Mouse (Mus musculus) adrenal gland, postnatal 14 days (tissue): Measurements from ENCODE around the gene Vmn1r188. TPM values are rescaled to one million over a fixed set of nuclear protein-coding genes. Genes with fewer than 3 reads are reported as not detected.
A peak's percentile ranks its signal among the peaks of the same experiment; 100 is the strongest.
"Not testable (repeated sequence)": the region's sequence is repeated elsewhere in the genome, so short reads cannot be mapped to it uniquely, and the experiment has no call there.

Experiments
- DNase-seq: peaks from one replicate; pipeline ENCODE4 v3.0.0; 2021; ENCODE audit warnings: mixed read lengths
- long read RNA-seq, 2 experiments: library from polyadenylated mRNA; stranded (forward); transcript quantifications; one replicate each; pipeline ENCODE4 v2.0.0; 2021
- total RNA-seq: library from RNA; stranded (reverse); gene quantifications from 2 replicates; pipeline ENCODE4 v1.2.3, GENCODE M21; 2021

The Vmn1r188 gene
- not detected in 2 replicates for total RNA-seq
- long read RNA-seq, experiment 1, result 0 reads
- long read RNA-seq, experiment 2, result 0 reads

DNA sequence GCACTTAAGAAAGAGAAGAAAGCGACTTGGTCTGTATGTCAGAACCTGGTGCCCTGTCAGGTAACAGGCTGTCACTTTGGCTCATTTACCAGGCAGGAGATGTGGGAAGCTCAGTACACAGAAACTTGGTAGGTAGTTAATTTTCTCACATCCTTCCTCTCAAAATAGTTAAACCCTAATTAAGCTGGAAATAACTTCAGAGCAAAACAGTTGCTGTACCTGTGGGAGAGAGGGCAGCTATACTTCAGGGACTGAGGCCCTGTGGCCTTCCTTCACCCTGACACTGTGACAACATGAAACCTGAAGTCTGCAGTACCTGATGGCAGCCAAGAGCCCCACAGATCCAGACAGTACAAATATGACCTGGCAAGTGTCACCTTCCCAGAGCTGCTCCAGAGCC, at the start of gene Vmn1r188:
Vmn1r188 (plus strand) TSS at position 301 of the 400 bp plus-strand sequence.
- DNase-seq, result not testable (repeated sequence)

DNA sequence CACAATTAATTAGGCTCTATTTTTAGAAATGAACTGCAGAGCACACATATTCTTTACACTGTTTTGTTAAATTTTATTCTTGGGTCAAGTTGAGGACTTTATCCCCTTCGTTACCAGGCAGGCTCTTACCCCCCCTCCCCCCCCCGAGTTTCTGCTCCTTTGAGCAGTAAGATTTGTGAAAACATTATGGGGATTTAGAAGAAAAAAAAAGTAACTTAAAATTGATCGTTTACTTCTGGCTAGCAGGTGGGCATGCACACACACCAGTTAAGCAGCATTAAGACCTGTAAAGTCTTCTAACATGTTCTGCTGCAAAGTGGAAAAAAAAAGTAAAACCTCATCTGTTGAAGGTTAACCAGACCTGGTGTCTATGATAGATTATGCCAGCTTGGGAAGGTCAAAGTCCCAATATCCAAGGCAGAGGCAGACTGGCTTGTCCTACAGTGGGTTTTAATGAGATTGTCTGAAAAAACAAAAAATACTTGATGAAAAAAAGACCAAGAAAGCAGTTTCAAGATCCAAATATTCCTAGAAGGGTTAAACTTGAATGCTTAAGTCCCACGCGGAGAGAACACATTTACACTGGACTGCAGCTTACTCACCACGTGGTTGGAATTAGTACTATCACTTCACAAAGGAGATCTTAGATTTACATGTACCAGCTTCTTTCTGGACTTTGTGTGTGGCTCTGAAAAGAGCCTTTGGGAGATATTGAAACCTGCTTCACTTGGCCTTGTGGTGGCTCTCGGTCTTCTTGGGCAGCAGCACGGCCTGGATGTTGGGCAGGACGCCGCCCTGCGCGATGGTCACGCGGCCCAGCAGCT, 49.6 kb upstream of the Vmn1r188 start:
- DNase-seq, result no peak

DNA sequence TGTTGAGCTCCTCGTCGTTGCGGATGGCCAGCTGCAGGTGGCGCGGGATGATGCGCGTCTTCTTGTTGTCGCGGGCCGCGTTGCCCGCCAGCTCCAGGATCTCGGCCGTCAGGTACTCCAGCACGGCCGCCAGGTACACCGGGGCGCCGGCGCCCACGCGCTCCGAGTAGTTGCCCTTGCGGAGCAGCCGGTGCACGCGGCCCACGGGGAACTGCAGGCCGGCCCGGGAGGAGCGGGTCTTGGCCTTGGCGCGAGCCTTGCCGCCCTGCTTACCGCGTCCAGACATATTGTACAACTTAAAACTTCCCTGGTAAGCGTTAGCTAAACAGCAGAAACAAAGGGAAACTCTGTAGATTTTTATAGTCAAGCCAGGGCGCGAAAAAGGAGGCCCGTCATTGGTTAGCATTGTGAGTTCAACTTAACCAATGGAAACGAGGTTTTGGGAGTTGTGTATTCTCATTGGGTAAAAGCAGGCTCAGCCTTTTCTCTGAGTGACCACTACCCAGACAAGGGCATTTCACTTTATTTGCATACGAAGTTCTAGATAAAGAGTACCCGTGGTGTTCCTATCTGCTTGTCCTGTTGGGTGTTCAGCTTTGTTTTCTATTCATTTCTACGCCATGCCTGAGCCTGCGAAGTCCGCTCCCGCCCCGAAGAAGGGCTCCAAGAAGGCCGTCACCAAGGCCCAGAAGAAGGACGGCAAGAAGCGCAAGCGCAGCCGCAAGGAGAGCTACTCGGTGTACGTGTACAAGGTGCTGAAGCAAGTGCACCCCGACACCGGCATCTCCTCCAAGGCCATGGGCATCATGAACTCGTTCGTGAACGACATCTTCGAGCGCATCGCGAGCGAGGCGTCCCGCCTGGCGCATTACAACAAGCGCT, 48.7 kb upstream of the Vmn1r188 start, which contains the start of the genes Hist1h2ah and Hist1h2bk:
Hist1h2ah (minus strand) TSS at position 302 of the 882 bp plus-strand sequence.
Hist1h2bk (plus strand) TSS at position 604 of the 882 bp plus-strand sequence.
- peak; percentile 86 for DNase-seq

DNA sequence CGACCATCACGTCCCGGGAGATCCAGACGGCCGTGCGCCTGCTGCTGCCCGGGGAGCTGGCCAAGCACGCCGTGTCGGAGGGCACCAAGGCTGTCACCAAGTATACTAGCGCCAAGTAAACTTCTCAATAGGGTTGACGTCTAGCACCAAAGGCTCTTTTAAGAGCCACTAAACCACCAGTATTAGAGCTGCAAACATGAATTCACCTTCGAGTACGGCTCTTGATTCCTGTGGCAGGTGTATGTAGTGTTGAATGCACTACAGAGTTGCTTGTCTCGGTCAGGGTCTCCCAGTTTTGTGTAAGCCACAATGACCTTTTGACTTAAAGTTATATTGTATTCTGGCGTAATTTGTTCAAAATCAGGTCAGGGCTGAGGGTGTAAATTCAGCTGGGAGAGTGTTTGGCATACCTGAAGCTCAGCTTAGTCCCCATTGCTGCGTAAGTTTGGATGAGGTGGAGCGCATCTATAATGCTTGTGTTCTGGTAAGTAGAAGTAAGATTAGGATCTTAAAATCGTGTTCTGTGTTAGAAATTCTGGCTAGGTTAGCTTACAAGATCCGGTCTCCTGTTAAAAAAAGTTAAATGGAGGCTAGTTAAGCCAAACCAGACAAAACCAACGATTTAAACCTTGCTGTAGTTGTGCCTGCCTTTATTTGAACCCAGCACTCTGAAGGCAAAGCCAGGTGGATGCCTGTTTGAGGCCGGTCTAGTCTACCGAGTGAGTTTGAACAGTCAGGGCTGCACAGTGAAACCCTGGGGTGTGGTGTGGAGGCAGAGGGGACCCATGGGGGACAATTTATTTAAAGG, 47.9 kb upstream of the Vmn1r188 start:
- no peak for DNase-seq

DNA sequence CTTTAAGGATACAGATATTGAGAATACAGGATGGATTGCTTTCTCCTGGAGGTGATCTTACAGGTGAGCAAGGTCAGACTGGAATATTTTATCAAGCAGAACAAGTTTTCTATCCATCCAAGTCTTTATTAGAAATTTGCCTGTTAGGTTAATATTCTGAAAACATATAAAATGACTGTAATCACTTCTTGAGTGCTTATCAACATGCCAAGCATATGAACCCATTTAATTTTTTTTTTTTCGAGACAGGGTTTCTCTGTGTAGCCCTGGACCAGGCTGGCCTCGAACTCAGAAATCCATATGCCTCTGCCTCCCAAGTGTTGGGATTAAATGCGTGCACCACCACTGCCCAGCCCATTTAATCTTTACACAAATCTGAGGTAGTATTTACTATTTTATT, 47.3 kb upstream of the Vmn1r188 start:
- DNase-seq, result no peak

DNA sequence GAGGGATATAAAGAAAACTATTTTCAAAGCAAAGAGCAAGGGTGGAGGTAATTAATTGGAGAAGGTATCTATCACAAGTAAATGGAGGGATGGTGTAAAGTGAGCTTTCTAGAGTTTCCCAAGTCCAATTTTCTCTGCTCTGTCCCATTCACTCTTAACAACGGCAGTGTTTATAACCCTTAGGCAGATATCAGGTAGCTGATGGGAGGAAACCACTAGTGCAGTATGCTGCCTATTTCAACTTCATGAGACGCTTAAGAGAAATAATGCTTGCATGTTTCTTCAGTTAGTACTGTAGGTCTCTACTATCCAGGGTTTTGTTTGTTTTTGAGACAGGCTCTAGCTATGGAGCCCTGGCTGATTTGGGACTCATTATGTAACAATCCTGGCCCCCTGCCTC, 46.8 kb upstream of the Vmn1r188 start:
- no peak for DNase-seq

DNA sequence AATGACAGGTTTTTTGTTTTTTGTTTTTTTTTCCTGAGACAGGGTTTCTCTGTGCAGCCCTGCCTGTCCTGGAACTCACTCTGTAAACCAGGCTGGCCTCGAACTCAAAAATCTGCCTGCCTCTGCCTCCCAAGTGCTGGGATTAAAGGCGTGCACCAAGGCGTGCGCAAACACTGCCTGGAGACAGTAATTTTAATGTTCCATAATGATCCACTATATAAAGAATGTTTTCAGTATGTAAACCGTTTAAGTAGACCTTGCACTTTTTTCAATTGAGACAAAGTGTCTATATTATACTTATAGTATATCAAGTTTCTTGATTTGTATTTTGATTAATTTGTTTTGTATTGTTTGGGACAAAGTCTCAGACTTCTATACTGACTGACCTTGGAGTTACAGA, 44.9 kb upstream of the Vmn1r188 start:
- no peak for DNase-seq

DNA sequence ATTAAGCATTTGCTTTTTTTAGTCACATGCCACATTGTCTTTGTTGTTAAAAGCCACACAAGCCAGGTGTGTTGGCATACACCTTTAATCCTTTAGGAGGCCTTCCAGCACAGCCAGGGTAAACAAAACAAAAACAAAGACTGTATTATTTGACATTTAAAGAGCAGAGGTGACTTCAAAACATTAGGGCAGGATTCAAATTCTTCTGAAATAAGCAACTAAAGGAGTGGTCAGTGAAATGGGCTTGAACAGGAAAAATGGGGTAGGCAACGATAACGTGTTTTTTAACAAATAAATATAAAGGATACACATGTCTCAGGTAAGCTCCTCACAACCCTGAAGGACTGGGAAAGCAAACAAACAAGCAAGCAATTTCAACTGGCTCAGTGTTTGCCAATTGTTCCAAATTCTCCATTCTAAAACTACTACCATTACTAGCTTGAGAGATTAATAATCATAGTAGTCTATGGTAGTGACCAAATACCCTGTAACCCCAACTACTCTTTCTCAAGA, 44.2 kb upstream of the Vmn1r188 start:
- DNase-seq, result no peak

DNA sequence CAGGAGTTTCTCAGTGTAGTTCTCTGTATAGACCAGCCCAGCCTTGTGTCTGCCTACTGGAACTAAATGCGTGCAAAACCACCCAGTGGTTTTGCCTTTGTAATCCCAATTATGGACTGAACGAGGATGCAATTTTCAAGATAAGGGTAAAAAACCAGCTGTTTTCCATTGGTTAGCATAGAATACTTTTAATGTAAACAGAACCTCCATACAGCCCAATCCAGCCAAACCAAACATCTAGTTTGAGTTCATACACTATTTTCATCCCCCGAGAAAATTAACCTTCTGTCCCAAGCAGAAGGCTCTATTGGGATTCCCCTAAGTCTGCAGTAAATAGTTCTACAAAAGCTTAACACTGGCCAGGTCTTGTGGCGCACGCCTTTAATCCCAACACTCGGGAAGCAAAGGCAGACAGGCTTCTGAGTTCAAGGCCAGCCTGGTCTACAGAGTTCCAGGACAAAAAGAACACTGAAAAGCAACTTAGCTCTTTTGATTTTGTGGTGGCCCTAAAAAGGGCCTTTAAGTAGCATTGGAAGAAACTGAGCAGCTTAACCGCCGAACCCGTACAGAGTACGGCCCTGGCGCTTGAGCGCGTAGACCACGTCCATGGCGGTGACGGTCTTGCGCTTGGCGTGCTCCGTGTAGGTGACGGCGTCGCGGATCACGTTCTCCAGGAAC, 43.6 kb upstream of the Vmn1r188 start:
- DNase-seq, result no peak

DNA sequence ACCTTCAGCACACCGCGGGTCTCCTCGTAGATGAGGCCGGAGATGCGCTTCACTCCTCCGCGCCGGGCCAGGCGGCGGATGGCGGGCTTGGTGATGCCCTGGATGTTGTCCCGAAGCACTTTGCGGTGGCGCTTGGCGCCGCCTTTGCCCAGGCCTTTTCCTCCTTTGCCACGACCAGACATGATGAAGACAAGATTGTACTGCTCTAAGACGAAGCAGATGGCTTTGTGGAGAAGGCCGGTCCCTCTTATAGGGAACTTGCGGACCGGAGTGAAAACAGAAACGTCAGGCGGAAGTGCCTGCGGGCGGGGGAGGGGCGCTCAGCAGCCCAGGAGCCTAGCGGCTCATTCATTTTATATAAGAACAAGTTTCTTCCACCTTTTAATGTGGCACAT, 43.1 kb upstream of the Vmn1r188 start, which contains the start of gene Hist1h4i:
Hist1h4i (minus strand) TSS at position 221 of the 395 bp plus-strand sequence.
- peak; percentile 96 for DNase-seq

DNA sequence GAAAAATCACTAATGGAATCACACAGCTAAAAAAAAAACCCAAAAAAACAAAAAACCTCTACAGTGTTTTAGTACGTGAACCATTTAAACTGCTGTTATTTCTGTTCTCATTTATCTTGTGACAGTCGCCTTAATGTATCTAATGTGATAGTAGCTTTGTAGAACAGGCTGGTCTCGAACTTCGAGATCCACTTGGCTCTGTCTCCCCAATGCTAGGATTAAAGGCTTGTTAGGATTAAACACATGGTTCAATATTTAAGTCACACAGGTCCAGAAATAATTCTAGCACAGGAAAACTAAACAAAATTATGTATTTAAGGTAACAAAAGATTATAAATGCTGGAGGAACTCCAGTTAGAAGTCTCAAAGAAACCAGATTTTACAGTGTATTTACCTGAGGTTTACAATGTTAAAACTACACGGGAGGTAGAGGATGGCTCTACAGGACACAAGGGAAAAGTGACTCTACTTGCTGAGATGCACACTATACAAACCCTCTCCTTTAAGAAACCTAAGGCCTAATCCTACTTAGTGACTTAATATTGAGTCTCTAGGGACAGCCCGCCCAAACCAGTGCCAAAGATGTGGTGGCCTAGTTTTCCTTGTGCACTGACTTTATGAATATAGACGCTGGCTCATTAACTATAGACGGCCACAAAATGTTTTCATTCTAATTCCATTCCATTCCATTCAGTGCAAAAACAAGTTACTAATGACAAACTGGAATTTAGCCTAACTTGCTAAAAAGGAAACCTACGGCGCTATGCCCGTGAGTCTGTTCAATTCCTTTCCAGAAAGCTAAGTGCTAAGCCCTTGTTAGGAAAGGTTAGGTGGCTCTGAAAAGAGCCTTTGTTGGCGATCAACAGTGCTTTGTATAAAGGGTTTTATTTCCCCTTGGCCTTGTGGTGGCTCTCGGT, 42.3 kb upstream of the Vmn1r188 start:
- DNase-seq, result no peak

DNA sequence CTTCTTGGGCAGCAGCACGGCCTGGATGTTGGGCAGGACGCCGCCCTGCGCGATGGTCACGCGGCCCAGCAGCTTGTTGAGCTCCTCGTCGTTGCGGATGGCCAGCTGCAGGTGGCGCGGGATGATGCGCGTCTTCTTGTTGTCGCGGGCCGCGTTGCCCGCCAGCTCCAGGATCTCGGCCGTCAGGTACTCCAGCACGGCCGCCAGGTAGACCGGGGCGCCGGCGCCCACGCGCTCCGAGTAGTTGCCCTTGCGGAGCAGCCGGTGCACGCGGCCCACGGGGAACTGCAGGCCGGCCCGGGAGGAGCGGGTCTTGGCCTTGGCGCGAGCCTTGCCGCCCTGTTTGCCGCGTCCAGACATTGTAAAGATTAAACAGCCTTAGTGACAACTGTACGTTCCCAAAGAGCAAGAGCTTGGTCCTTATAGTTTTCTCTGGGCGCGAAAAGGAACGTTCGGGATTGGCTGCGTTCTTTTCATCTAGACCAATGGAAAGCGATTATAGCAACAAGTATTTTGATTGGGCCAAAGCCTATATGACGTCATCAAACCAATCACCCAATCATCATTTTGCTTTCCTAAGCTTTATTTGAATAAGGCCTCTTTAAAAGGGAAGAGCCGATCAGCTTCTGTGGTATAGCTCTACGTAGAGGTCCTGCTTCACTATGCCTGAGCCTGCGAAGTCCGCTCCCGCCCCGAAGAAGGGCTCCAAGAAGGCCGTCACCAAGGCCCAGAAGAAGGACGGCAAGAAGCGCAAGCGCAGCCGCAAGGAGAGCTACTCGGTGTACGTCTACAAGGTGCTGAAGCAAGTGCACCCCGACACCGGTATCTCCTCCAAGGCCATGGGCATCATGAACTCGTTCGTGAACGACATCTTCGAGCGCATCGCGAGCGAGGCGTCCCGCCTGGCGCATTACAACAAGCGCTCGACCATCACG, 41.4 kb upstream of the Vmn1r188 start, which contains the start of the genes Hist1h2ag and Hist1h2bj:
Hist1h2ag (minus strand) TSS at position 377 of the 935 bp plus-strand sequence.
Hist1h2bj (plus strand) TSS at position 647 of the 935 bp plus-strand sequence.
- DNase-seq, result peak; percentile 85

DNA sequence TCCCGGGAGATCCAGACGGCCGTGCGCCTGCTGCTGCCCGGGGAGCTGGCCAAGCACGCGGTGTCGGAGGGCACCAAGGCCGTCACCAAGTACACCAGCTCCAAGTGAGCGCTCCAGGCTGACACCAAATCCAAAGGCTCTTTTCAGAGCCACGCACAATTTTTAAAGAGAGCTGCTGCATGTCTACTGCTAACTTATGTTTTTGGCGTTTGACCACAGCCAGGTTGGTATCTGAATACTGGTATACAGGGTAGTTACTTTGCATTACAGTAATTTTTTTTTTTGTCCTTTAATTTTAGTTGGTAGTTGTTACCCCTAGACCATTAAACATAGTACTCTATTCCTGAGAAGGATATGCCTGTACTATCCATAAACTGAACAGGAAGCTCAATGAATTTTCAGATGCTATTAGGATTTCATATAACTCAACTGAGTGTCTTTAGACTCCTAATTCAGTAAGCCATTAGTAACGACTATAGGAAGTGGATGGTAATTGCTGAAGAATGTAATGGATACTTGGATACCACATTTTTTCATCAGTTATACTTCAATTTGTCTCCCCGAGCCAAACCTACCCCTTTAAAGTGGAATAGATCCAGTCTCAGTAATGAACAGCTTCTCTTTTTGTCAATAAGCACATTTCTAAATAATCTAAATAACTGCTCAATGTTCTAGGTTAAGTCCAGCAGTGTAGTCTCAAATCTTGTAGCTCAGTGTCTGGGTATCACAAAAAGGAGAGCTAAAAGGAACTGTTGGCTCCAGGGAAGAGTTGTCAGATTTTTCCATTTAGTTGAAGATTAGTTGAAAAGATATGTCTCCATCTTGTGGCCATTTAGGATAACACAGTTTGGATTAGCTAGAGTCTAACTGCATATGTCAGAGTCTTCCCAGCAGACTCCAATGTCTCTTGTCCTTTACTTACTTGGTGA, 40.5 kb upstream of the Vmn1r188 start:
- DNase-seq, result no peak

DNA sequence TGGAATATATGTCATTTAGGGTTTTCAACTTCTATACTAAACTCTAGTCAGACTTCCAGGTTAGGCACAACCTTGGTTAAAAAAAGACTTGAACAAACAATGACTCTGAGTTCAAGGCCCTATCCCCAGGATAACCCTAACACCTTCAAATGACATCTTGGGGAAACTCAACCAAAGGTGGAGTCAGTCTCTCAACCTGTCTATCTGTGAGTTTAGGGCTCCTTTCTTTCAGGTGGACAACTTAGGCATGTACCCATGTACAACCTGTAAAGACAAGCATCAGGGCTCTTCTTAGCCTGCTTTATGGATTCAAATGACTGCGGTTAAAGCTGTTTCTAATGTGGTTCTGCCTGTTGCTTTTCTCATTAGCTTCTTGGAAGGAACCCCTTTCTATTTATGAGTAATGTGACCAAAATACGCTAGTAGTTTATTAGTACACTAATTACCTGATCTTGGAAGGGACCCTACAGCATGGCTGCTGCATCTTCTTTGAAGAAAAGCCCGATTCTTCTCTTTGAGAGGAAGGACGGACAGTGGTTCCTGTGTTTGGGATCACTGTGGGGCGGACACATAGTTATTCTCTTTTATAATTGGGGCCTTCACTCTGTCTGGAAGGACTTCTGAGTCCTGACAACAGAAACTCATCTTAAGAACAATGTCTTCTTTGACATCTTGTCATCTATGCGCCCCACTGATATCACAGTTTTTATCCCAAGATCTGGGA, 39.6 kb upstream of the Vmn1r188 start:
- DNase-seq, result no peak

DNA sequence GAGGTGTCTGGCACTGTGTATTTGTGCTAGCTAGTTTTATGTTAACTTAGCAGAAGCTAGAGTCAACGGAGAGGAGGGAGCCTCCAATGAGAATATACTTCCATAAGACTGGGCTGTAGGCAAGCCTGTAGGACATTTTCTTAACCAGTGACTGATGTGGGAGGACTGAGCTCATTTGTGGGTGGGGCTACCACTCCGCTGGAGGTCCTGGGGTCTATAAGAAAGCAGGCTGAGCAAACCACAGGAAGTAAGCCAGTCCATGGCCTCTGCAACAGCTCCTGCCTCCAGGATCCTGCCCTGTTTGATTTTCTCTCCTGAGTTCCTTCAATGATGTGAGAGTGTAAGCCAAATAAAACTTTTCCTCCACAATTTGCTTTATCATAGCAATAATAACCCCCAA, 38.9 kb upstream of the Vmn1r188 start:
- no peak for DNase-seq

DNA sequence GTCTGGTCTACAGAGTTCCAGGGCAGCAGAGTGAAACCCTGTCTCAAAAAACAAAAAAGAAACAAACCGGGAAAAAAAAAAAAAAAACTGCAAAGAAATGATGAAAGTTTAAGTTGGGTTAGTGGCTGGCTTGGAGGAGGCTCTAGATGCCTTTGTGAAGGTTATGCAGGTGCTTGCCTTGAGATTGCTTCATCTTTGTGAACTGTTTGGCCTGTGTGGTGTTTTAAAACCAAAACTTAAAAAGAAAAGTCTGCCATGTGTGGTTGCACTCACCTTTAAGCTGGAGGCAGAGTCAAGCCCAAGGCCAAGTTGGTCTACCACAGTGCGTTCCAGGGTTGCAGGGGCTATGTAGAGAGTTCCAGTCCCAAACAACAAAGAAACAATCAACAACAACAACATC, 35.2 kb upstream of the Vmn1r188 start:
- no peak for DNase-seq
